Mouse (Mus musculus) lung, adult 2 months (tissue): ENCODE data around the gene Smarcd3.

ENCODE experiments used
- CTCF ChIP-seq: fragments of 200-500 bp; IDR thresholded peaks from 2 replicates; pipeline ENCODE4 v1.5.1; 2011; ENCODE audit warnings: mild to moderate bottlenecking, low read length, control low read depth; ENCODE audit not compliant: insufficient read depth
- POLR2A ChIP-seq: fragments of 200-500 bp; IDR thresholded peaks from 2 replicates; pipeline ENCODE4 v1.6.1; 2011; ENCODE audit warnings: low read depth, mild to moderate bottlenecking, control low read depth, low read length, borderline replicate concordance; ENCODE audit errors: extremely low read depth

- no peak for TF ChIP-seq POLR2A
- no peak for TF ChIP-seq CTCF
These were observed 10.9 kb upstream of the Smarcd3 start for GRCm38 (mm10) chr5:24635093-24635492.
